Mouse (Mus musculus) gastrocnemius, postnatal 4 days (tissue): ENCODE results near the gene Sgpp1. TPM values are rescaled to one million over a fixed set of nuclear protein-coding genes. Genes with fewer than 3 reads are reported as not detected.

Experiments
- DNase-seq, 2 experiments: peaks; one replicate each; pipeline ENCODE4 v3.0.0; 2021 to 2022; ENCODE audit warnings: low spot score in 2 of 2, mixed read lengths in 2 of 2
- long read RNA-seq, 2 experiments: library from polyadenylated mRNA; stranded (forward); transcript quantifications; one replicate each; pipeline ENCODE4 v2.0.0; 2021
- total RNA-seq, 2 experiments: library from RNA; stranded (reverse); gene quantifications; 2 replicates each; pipeline ENCODE4 v1.2.3; 2021

Gene Sgpp1
- 10 to 100 TPM; 21.2 to 22.8 TPM for total RNA-seq
- long read RNA-seq, experiment 1, transcript Sgpp1-201 (3 exons, 3,323 nt): major isoform, 39 of 43 reads
- long read RNA-seq, experiment 1, partial matches to known transcripts: 0 of 43 reads
- long read RNA-seq, experiment 1, other reads (novel, unspliced or antisense): 3 of 43 reads
- long read RNA-seq, experiment 2, transcript Sgpp1-201 (3 exons, 3,323 nt): major isoform, 31 of 36 reads
- long read RNA-seq, experiment 2, partial matches to known transcripts: 3 of 36 reads
- long read RNA-seq, experiment 2, other reads (novel, unspliced or antisense): 0 of 36 reads

DNA sequence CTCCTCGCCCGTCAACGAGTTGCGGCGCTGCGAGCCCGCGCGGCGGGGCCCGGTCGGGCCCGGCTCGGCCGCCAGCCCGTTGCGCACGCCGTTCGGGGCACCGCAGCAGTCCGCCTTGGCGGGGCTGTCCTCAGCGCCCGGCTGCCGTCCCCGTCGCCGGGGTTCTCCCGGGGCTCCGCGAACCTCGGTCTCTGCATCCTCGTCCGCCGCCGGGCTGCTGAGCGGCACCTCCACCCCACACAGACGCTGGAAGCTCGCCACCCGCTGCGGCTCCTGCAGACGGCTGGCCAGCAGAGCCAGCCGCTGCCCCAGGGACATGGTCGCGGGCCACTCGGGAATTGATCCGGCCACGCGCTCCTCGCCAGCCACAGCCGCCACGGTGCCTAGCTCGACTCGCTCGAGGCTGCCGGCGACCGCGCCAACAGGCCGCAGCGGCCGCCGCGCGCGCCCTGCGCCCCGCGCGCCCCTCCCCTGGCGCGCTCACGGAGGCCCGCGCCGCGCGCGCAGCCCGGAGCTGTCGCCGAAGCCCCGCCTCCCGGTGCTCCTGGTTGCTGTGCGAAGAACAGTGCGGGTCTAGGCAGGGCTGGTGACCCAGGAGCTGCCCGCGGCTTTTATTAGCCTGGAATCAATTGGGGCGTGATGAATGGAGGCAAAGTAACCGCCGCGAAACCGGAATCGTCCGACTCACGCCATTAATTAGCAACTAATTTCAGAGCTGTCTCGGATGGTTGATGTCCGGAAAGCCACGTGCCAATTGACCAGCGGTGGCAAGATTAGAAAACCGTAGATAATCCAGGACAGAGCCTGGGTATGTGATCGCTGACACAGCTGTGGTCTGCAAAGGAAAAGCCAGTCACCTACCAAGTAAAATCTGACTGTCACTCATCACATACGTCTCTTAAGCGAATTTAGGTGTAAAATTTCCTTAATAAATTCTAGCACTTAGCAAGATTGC is at the start of gene Sgpp1:
Sgpp1 (minus strand) TSS at position 484 of the 955 bp plus-strand sequence.
- DNase-seq: peak; percentile 76 to 84

DNA sequence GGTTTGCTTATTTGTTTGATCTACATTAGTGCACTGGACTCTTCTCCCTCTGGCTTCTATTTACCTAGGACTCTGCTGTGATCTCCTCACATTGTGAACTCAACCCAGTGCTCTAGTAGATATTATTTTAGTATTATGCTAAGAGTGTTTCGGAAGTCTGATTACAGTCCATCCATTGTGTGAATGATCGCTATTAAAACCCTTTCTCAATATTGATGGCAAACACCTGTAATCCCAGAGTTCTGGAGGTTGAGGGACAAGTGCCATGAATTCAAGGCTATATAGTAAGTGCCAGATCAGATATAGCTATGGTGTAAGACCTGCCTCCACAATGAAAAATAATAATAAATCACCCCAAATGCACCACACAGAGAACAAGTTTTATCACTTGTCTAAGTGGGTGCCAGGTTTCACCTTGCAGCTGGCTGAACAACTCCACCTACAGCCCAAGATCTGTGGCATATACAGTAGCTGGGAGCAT is 48.8 kb upstream of the Sgpp1 start:
- no peak for DNase-seq

DNA sequence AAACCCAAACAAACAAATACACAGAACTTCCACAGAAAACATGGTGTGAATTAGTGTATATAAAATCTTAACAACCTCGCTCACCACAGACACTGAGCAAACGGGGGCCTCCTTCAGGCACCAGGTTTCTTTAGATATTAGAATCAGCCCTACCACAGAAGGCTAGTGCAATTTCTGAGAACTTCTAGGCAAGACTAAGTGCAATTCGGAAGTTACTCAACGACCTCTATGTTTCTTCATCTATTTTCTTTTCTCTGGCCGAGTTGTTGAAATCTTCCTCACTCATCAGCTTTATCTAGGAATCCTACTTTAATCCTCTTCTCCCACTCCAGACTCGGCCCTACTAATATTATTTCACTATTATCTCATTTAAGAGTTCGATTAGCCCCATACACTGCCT is 46.5 kb upstream of the Sgpp1 start:
- no peak for DNase-seq

DNA sequence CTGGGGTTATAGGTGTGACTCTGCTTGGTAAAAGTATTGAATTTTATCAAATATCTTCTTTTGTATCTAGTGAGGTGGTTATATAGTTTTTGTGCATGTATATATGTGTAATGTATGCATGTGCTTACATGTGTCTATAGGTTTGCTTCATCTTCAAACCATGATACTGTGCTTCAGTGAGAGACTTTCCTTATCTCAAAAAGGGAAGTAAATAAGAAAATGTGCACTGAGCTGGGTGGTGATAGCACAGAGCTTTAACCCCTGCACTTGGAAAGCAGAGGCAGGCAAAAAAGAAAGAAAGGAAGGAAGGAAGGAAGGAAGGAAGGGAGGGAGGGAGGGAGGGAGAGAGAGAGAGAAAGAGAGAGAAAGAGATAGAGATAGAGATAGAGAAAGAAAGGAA is 45.9 kb upstream of the Sgpp1 start:
- no peak for DNase-seq

DNA sequence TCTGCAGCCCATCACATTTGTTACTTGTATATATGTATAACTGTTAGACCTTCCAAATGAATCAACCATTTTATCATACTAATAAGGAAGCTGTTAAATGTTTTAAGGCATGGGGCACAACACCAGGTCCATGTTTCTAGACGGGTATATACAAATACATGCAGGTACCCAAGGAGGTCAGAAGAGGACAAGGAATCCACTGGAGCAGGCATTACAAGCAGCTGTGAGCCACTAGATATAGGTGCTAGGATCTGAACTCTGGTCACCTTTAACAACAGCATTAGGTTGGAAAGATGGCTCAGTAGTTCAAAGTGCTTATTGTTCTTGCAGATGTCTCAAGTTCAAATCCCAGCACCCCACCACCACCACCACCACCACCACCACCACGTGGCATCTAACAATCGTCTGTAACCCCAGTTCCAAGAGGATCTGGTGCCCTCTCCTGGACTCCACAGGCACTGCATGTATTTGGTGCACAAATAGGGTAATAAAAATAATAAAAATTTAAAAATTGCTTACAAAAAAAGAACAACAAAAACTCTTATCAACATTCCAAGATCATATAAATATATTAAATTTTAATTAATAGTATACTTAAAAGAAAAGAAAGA is 37.0 kb upstream of the Sgpp1 start:
- DNase-seq: peak; percentile 40 to 56

DNA sequence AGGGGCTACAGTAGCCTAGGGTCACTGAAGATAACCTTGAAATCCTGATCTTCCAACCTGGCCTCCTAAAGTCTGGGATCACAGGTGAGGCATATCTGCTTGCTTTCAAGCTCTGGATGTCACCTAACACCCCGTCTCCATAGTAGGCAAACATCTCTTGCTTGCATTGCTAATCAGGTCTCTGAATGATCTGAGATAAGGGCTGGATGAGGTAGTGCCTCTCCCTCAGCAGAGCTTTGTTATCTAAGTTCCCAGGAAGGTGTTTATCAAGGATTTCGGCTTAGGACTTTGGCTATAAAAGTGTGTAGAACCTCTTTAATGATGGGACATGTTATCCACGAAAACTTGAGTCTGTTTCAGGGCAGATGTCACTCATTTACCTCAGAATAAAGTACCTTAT is 35.9 kb upstream of the Sgpp1 start:
- no peak for DNase-seq

DNA sequence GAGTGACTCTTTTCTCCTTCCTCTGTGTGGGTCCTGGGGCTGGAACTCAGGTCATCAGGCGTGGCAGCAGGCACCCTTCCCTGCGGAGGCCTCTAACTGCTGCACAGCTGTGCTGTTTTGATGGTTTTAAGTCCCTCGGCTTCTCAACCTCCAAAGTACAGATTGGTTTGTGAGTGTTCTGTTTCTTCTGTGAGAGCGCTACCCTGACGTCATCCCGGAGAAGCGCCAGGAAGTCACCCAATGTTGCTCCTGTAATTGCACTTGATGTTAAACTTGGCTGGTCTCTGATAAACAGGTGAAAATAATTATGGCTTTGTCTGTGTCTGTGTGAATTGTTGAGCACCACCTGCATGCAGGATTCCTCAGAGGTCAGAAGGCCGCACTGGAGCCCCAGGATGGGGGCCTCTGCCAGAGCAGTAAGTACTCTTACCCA is 31.4 kb upstream of the Sgpp1 start:
- DNase-seq: peak in 1 of 2 experiments; percentile 30

DNA sequence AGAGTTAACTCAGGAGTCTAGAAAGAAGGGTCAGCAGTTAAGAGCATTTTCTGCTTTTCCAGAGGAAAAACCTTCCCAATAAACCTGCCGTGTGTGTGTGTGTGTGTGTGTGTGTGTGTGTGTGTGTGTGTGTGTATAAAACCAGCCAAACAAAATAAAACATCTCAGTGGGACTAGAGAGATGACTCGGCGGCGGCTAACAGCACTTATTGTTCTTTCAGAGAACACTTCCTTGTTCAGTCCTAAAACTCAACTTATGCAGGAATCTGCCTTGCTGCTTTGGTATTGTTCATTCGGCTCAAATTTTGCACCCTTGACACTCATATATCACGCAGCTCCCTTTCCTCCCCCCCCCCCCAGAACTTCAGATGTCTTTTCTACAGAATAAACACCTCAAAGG is 30.9 kb upstream of the Sgpp1 start:
- DNase-seq: no peak

DNA sequence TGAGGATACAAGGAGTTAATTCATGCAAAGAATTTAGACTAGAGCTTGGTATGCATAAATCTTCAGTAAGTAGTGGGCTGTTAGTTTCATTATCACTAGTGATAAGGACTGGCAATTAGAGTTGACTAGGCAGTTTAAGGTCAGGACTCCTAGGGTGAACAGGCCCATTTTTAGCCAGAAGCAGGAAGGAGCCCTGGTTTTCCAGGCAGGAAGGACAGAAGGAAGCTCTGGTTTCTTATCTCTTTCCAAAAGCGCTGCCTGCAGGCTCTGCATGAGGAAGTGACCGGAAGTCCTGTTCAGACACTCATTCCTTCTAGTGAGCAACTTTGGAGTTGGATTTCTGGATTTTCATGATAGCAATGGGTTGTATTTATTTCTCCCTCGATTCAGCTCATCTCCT is 30.2 kb upstream of the Sgpp1 start:
- no peak for DNase-seq

DNA sequence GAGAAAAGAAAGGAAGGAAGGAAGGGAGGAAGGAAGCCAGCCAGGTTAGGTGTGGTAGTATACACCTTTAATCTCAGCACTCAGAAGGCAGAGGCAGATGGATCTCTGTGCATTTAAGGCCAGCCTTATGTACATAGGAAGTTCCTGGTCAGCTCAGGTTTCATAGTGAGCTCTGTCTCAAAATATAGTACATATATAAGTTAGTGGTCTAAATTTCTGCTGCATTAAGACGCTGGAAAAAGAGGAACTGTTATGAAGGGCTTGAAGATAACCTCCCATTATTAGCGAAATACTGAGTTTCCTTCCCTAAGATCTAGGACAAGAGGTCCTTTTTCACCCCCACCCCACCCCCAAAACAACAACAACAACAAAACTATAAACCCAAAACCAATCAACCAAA is 20.9 kb upstream of the Sgpp1 start:
- DNase-seq: no peak

DNA sequence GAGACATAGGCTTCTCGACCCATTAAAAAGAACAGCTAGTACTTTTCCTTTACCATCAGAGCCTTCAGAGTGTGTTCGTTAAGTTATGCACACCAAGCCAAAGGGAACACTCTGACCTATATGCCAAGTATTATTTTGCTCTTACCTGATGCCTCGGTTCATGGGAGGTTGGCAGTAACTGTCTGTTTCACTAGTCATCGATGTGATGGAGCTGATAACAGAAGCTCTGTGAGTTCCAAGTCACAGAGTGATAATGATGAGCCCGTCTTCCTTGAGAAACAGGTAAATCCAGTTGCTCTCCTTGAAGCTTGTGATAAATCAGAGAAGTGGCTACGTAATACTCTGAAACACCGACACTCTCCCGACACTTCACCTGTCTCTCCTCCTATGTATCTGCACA is 18.2 kb upstream of the Sgpp1 start:
- no peak for DNase-seq

DNA sequence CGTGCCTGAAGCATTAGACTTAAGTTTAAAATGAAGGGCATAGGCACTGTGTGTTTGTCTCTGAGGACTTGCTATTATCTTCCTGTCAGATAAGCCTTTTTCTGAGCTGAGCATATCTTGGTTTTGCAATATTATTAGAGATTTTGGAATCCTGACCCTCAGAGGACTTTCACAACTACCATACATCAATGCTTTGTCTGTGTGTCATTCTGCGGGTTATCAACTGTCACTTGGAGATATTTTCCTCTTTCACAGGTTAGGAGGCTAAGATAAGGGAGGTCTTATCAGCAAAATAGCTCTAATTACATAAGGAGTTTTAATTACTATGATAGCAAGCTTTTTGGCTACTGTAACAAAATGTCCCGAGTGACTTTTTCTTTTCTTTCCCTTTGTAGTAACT is 16.5 kb upstream of the Sgpp1 start:
- DNase-seq: no peak

DNA sequence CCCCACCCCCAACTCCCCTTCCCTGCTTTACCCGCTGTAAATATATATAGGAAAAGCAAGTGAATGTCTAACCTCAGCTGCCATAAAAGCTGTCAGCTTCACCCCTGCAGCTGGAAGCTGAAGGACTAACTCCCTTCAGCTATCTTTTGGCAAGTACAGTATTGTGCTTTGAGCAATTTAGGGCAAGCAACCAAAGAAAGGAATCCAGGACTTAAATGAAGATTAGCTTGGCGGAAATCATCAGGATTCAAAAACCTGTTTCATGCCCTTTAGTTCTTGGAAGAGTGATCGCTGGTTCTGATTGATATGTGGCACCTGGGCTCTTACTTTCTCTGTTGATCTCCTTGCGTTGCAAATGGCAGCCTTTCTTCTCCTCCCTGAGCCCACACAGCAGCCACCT is 13.0 kb upstream of the Sgpp1 start:
- DNase-seq: no peak

DNA sequence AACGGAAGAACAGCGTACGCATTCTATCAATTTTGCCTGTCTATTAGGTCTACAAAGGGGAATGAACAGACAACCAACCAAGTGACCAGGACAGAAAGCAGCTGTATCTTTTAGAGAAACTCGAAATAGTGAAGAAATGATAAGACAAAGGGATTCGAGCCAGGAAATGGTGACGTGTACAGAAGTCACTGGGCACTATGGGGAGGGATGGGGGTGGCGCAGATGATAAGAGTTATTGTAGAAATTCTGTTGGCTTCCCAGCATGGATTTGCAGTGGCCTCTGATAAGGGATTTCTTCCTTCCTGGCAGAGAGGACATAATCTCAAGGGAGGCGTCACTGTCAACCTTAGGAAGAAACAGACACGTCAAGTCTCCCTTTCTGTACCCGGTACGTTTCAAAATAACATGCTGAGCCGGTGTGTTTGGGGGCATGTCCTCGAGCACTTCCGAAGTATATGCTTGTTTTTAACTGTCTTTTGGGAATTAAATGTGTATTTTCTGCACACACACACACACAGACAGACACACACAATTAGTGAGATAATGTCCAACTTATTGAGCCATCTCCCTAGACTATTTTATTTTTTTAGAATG is 10.3 kb upstream of the Sgpp1 start:
- DNase-seq: no peak

DNA sequence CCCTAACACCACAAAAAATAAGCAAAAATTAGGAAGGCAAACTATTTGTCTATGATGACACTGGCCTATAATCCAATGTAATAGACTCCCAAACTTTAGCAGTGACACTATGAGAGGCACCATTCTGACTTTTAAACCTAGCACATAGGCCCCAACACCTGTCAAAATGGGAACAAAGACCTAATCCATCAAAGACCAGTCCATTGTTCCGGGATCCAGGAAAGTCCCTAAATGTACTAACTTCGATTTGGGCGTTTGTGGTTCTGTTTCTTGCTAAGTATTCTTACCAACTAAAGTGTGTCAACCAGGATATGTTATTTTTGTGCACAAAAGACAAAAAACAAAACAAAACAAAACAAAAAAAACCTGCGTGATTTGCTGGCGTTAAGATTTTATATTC is 6.6 kb upstream of the Sgpp1 start:
- no peak for DNase-seq

DNA sequence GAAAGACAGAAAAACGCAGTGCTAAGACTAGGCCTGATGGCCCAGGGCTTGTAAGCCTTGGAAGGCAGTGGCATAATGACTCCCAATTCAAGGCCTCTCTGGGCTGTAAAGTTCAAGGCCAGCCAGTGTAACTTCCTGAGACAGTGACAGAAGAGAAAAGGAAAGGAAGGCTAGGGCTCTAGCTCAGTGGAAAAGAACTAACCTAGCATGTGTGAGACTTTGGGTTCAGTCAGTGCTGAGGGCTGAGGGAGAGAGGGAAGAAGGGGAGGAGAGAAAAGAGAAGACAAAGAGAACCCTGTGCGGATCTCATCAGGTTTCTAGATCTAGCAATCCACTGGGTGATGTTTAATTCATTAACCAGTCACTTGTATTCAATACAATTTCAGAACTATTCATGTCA is 5.7 kb upstream of the Sgpp1 start:
- no peak for DNase-seq

DNA sequence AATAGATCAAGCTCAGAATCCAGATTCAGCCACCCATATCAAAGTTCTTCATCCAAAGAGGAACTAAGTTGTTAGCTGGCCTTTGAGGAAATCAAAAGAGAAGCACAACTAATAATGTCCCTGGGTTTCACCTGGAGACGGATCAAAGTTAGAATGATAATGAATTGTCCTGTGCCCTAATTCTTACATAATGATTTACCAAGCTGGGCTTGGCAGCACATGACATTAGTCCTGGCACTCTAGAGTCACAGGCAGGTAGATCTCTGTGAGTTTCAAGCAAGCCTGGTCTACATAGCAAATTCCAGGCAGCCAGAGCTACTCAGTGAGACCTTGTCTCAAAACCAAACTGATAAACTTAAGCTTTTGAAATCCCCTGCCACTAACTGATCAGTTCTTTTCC is 4.9 kb upstream of the Sgpp1 start:
- no peak for DNase-seq

DNA sequence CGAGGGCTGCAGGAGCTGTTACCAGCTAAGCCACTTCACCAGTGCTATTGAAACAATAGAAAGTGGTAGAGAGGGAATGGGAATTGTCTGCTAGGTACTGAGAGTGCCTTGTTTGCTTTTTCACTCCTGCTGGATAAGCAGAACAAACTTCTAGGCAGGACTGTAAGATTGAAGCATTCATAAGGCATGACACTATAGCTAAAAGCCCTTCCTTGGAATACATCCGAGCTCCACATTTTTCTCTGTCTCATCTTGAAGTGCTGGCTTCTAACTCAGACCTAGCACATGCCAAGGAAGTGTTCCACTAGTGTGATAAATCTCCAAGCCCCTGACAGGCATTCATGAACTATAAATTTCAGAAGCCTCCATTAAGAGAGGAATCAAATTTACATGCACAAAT is 4.1 kb upstream of the Sgpp1 start:
- DNase-seq: no peak

DNA sequence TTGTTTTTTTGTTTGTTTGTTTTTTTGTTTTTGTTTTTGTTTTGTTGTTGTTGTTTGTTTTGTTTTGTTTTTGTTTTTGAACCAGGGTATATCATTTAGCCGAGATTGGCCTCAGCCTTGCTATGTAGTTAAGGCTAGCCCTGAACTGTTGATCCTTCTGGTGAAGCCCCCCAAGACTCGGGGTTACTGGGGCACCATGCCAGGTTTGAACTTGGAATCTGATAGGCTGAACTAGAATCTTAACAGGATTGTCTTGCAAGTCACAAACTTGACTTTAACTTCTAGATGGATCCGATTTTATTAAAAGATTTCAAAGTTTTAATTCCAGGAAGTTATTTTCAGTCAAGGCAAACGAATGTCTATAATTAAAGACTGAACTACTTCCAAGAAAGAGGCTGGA is 767 bp upstream of the Sgpp1 start:
- no peak for DNase-seq

DNA sequence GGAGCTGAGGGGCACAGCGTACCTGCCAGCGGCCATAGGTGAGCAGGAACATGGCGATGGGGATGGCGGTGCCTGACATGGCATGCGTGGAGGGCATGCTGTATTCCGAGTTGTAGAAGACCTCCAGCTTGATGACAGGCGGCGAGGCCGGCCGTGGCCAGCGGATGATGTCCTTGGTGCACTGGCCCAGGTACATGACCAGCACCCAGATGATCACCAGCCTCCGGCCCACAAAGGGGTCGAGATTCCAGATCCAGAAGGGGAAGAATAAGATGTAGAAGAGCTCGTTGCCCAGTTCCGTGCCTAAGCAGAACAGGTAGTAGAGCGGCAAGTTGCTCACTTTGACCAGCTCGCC is 661 bp downstream of the Sgpp1 start:
- DNase-seq: peak in 1 of 2 experiments; percentile 21

DNA sequence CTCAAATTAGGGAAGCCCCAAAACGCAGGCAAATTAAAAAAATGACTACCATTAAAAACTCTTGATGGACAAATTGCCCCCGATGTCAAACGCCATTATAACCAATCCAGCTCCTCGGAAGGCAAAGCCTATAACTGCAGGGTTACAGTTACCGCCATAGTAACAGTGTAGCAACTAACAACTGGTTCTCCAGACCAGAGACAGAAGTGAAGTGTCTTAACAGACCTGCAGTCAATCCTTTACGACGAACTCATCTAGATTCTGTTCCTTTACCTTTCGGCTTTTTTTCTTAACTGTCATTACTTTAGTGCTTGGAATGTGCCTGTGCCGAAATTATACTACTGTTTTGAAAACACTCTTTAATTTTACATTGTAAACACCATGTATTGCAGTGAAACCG is 1.4 kb downstream of the Sgpp1 start:
- DNase-seq: no peak
